9 mouse cellular contexts compared by ENCODE assay signal in genomic region chrX:110814592-110815548, GRCm38 (mm10). TPM values are rescaled to one million over a fixed set of nuclear protein-coding genes. Genes with fewer than 3 reads are reported as not detected.
DNase-seq lines count a peak whose midpoint lies in the region; ATAC-seq and TF ChIP-seq lines count a peak whose summit lies in the region.
"Had no signal": no experiment of that assay in that cellular context is flagged by ENCODE, and none has a peak within 500 bp of the region (broad histone marks: within the 10 kb centered on the region; RNA-seq: fewer than 3 reads in every experiment).

No protein-coding gene starts in this region.

- DNase-seq in kidney, adult 2 months: no peak
- DNase-seq in kidney, adult 8-10 months: no peak
- DNase-seq in hindbrain, embryonic 10.5 days (ENCODE audit: low spot score): peak; percentile 27
- no peak for DNase-seq in adrenal gland, adult 8-10 months
- DNase-seq in cerebellum, adult 8-10 months: no peak
- no peak for DNase-seq in ovary, postnatal 36 days (ENCODE audit: low spot score)

- peak overlapping the region; percentile 19; the same call in 1 of the 2 replicates for H3K4me3 ChIP-seq in kidney, adult 2 months (ENCODE audit: insufficient read depth, low read depth, low read length)
- peak overlapping the region; percentile 10; the same call in 1 of the 2 replicates for H3K4me3 ChIP-seq in brown adipose tissue, adult 24 weeks (ENCODE audit: insufficient read depth, low read depth, low read length)
- peak overlapping the region; percentile 66 for H3K4me3 ChIP-seq in hindbrain, embryonic 10.5 days
- peak overlapping the region; percentile 64 for H3K4me3 ChIP-seq in midbrain, embryonic 13.5 days (replicated peaks)

- no peaks in the 10 kb centered on the region; the same call in 1 of the 2 replicates for H3K9me3 ChIP-seq in hindbrain, embryonic 10.5 days
- H3K9me3 ChIP-seq in midbrain, embryonic 13.5 days: no peaks in the 10 kb centered on the region

- no peak for TF ChIP-seq POLR2A in kidney, adult 2 months (IDR thresholded peaks at IDR 0.05; ENCODE audit: low read depth, low read length)

- H3K36me3 ChIP-seq in kidney, adult 2 months (ENCODE audit: control insufficient read depth, insufficient read depth, low read length): no peaks in the 10 kb centered on the region
- no peaks in the 10 kb centered on the region for H3K36me3 ChIP-seq in hindbrain, embryonic 10.5 days
- H3K36me3 ChIP-seq in midbrain, embryonic 13.5 days: no peaks in the 10 kb centered on the region

- peak overlapping the region; percentile 87 for H3K9ac ChIP-seq in midbrain, embryonic 13.5 days (replicated peaks)

- WGBS in kidney, adult 2 months: 2% methylated on average over 52 of the region's 52 CpGs
- WGBS in hindbrain, embryonic 10.5 days: 17% methylated on average over 52 of the region's 52 CpGs
- 26% methylated on average over 52 of the region's 52 CpGs for WGBS in midbrain, embryonic 13.5 days

- no peak for TF ChIP-seq CTCF in kidney, adult 2 months (conservative IDR thresholded peaks at IDR 0.05; ENCODE audit: insufficient read depth, insufficient read length, low read depth, low read length)

- H3K27ac ChIP-seq in kidney, adult 2 months (ENCODE audit: insufficient read depth, low read depth, low read length): no peak overlapping the region
- H3K27ac ChIP-seq in brown adipose tissue, adult 24 weeks (replicated peaks; ENCODE audit: low read depth, low read length): no peak overlapping the region
- H3K27ac ChIP-seq in hindbrain, embryonic 10.5 days: peak overlapping the region; percentile 89
- H3K27ac ChIP-seq in midbrain, embryonic 13.5 days: peak overlapping the region; percentile 92

- no peaks in the 10 kb centered on the region for H3K27me3 ChIP-seq in kidney, adult 2 months (replicated peaks; ENCODE audit: control insufficient read depth, insufficient read depth, low read length)
- no peaks in the 10 kb centered on the region; the same call in 1 of the 2 replicates for H3K27me3 ChIP-seq in hindbrain, embryonic 10.5 days (ENCODE audit: insufficient read depth, poor library complexity, severe bottlenecking)
- H3K27me3 ChIP-seq in midbrain, embryonic 13.5 days: no peaks in the 10 kb centered on the region

- peak overlapping the region; percentile 58 for H3K4me2 ChIP-seq in midbrain, embryonic 13.5 days (replicated peaks)

- H3K4me1 ChIP-seq in kidney, adult 2 months (ENCODE audit: control insufficient read depth, insufficient read depth, low read length): no peaks in the 10 kb centered on the region
- no peaks in the 10 kb centered on the region for H3K4me1 ChIP-seq in brown adipose tissue, adult 24 weeks (ENCODE audit: control insufficient read depth, insufficient read depth, insufficient read length, low read length)
- H3K4me1 ChIP-seq in hindbrain, embryonic 10.5 days (replicated peaks): no peaks in the 10 kb centered on the region
- H3K4me1 ChIP-seq in midbrain, embryonic 13.5 days (replicated peaks): no peaks in the 10 kb centered on the region; the same call in 1 of the 2 replicates

- peak; percentile 22; the same call in 1 of the 2 replicates for ATAC-seq in midbrain, embryonic 13.5 days

RNA-seq across cellular contexts. Expression of gene Pou3f4, which starts 0.8 kb away (rescaled TPM):
- polyA plus RNA-seq in kidney, adult 2 months (2012; rRNA removed): not detected in 2 replicates
- polyA plus RNA-seq in brown adipose tissue, adult 24 weeks (2012; ENCODE audit: insufficient read depth, insufficient read length, missing spikeins): not detected in 2 replicates
- 17.3 and 18.8 TPM in 2 replicates for polyA plus RNA-seq in hindbrain, embryonic 10.5 days (2016; fragmentation: Nextera tagmentation; extraction: Ambion mirVana)
- 45.8 and 47.2 TPM in 2 replicates for polyA plus RNA-seq in midbrain, embryonic 13.5 days (2015; fragmentation: Nextera tagmentation; extraction: Ambion mirVana)
- under 1 TPM in 1 of 4 experiments, not detected in 3; 0.10 TPM for total RNA-seq in adrenal gland, adult 8-10 months (2022)
- polyA plus RNA-seq: spleen, adult 2 months had no signal

Comparison
In these comparisons a context has a peak if more than half of its experiments do, and no peak if none do; other contexts are left out.
1. H3K27ac ChIP-seq: peak in hindbrain, embryonic 10.5 days (single experiment) and midbrain, embryonic 13.5 days (single experiment); none in kidney, adult 2 months (single experiment) and brown adipose tissue, adult 24 weeks (single experiment).
2. H3K4me3 ChIP-seq: peak in every context shown above with its lines; median percentile 66 in hindbrain, embryonic 10.5 days; 64 in midbrain, embryonic 13.5 days; 19 in kidney, adult 2 months; 10 in brown adipose tissue, adult 24 weeks.
3. RNA of gene Pou3f4, which starts 0.8 kb away (polyA plus RNA-seq): 45.8 to 47.2 TPM in midbrain, embryonic 13.5 days and 17.3 to 18.8 TPM in hindbrain, embryonic 10.5 days; not detected in kidney, adult 2 months and not detected in brown adipose tissue, adult 24 weeks; every median in the first group is over 10 times any median in the second.